Comparison of ENCODE assay signal across 10 mouse cellular contexts in the genomic region with DNA sequence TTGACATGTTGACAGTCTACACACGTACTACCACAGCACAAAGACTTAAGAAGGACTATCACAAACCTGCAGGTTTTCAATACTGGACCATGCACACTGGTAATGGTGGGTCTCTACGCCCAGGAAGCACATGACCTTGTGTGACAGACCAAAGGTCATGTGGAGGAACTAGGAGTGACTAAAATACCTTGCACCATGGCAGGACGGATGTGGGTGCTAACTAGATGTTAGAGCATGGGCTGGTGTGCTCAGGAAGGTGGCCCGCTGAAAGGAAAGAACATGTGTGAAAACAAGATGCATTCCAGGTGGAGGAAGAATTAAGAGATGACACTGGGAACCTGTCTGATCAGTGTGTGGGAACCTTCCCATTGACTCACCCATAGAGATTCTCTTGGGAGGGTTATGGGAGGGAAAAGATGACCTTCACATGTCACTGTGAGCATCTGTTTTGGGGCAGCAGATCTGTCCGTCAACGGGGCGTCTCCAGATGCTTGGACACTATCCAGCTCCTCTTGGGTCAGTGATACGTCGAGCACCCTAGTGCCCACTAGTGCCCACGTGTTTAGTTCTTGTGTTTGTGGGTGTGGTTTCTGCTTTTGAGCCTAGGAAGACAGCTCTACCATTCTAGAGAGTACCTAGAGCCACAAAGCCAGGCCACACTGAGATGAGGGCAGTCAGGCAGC. TPM values are rescaled to one million over a fixed set of nuclear protein-coding genes. Genes with fewer than 3 reads are reported as not detected.
A peak's percentile ranks its signal among the peaks of the same experiment; 100 is the strongest.
DNase-seq lines count a peak whose midpoint lies in the region; ATAC-seq and TF ChIP-seq lines count a peak whose summit lies in the region.
"Had no signal": no experiment of that assay in that cellular context is flagged by ENCODE, and none has a peak within 500 bp of the region (broad histone marks: within the 10 kb centered on the region; RNA-seq: fewer than 3 reads in every experiment).

No protein-coding gene starts in this region.

- no peak overlapping the region; the same call in 1 of the 2 replicates for H3K4me2 ChIP-seq in heart, embryonic 11.5 days
- H3K4me2 ChIP-seq in lung, embryonic 14.5 days, result no peak overlapping the region
- no peak overlapping the region for H3K4me2 ChIP-seq in intestine, embryonic 16.5 days (ENCODE audit: low read depth, low read length)
- H3K4me2 ChIP-seq in neural tube, embryonic 15.5 days, result no peak overlapping the region
- no peak overlapping the region for H3K4me2 ChIP-seq in liver, embryonic 12.5 days

- H3K9me3 ChIP-seq in heart, embryonic 11.5 days (replicated peaks; ENCODE audit: control insufficient read depth, low read length), result no peaks in the 10 kb centered on the region
- H3K9me3 ChIP-seq in lung, embryonic 14.5 days (ENCODE audit: low read depth, low read length), result no peaks in the 10 kb centered on the region
- no peaks in the 10 kb centered on the region for H3K9me3 ChIP-seq in intestine, embryonic 16.5 days (ENCODE audit: control insufficient read depth, low read length)
- no peaks in the 10 kb centered on the region for H3K9me3 ChIP-seq in neural tube, embryonic 15.5 days (replicated peaks)
- H3K9me3 ChIP-seq in liver, embryonic 12.5 days (replicated peaks), result no peaks in the 10 kb centered on the region

- 67% methylated on average over 10 of the region's 10 CpGs for WGBS in heart, embryonic 11.5 days (ENCODE audit: insufficient replicate concordance)
- 80% methylated on average over 10 of the region's 10 CpGs for WGBS in lung, embryonic 14.5 days
- 77% methylated on average over 10 of the region's 10 CpGs for WGBS in intestine, embryonic 16.5 days
- 86% methylated on average over 10 of the region's 10 CpGs for whole genome bisulfite sequencing in neural tube, embryonic 15.5 days
- WGBS in liver, embryonic 12.5 days (ENCODE audit: insufficient replicate concordance), result 69% methylated on average over 10 of the region's 10 CpGs

- H3K36me3 ChIP-seq in heart, embryonic 11.5 days (ENCODE audit: control insufficient read depth, insufficient read depth, low read length), result no peaks in the 10 kb centered on the region
- H3K36me3 ChIP-seq in lung, embryonic 14.5 days (ENCODE audit: insufficient read depth), result no peaks in the 10 kb centered on the region
- no peaks in the 10 kb centered on the region for H3K36me3 ChIP-seq in intestine, embryonic 16.5 days (ENCODE audit: control insufficient read depth, insufficient read depth, low read length)
- no peaks in the 10 kb centered on the region for H3K36me3 ChIP-seq in neural tube, embryonic 15.5 days
- H3K36me3 ChIP-seq in liver, embryonic 12.5 days, result no peaks in the 10 kb centered on the region

- no peak overlapping the region for H3K4me3 ChIP-seq in heart, embryonic 11.5 days (ENCODE audit: low read depth, low read length)
- no peak overlapping the region for H3K4me3 ChIP-seq in lung, embryonic 14.5 days (ENCODE audit: low read depth, low read length)
- H3K4me3 ChIP-seq in intestine, embryonic 16.5 days (ENCODE audit: low read length), result no peak overlapping the region
- no peak overlapping the region for H3K4me3 ChIP-seq in neural tube, embryonic 15.5 days (replicated peaks)
- H3K4me3 ChIP-seq in liver, embryonic 12.5 days, result no peak overlapping the region
- H3K4me3 ChIP-seq: myocyte had no signal

- no peak overlapping the region; the same call in 1 of the 2 replicates for H3K9ac ChIP-seq in heart, embryonic 11.5 days (ENCODE audit: low read depth, low read length)
- H3K9ac ChIP-seq in lung, embryonic 14.5 days, result no peak overlapping the region
- peak overlapping the region; percentile 26; the same call in 1 of the 2 replicates for H3K9ac ChIP-seq in intestine, embryonic 16.5 days (ENCODE audit: low read depth, low read length)
- no peak overlapping the region for H3K9ac ChIP-seq in neural tube, embryonic 15.5 days (replicated peaks)
- no peak overlapping the region for H3K9ac ChIP-seq in liver, embryonic 12.5 days
- H3K9ac ChIP-seq: liver, postnatal 0 days had no signal

- no peak for ATAC-seq in heart, embryonic 11.5 days (replicated peaks; ENCODE audit: insufficient number of reproducible peaks, low FRiP score, low TSS enrichment)
- ATAC-seq in lung, embryonic 14.5 days (ENCODE audit: insufficient read depth), result no peak
- ATAC-seq in intestine, embryonic 16.5 days, result no peak
- no peak for ATAC-seq in neural tube, embryonic 15.5 days (ENCODE audit: low FRiP score)
- ATAC-seq in liver, embryonic 12.5 days, result no peak
- ATAC-seq: liver, postnatal 0 days had no signal

- H3K27ac ChIP-seq in heart, embryonic 11.5 days (ENCODE audit: low read depth, low read length), result peak overlapping the region; percentile 93; the same call in 1 of the 2 replicates
- peak overlapping the region; percentile 50; the same call in 1 of the 2 replicates for H3K27ac ChIP-seq in lung, embryonic 14.5 days (ENCODE audit: low read depth)
- H3K27ac ChIP-seq in intestine, embryonic 16.5 days (ENCODE audit: low read length), result peak overlapping the region; percentile 66
- H3K27ac ChIP-seq in neural tube, embryonic 15.5 days (replicated peaks), result 0 out of 2 replicates have a peak overlapping the region, but pooled peaks have one; percentile 49
- H3K27ac ChIP-seq in liver, embryonic 12.5 days, result no peak overlapping the region

- no peak for DNase-seq in heart, postnatal 36 days
- no peak for DNase-seq in lung, embryonic 14.5 days
- DNase-seq in lung, postnatal 10 days, result no peak
- DNase-seq: thymus, adult 2 months had no signal

- H3K4me1 ChIP-seq in heart, embryonic 11.5 days (ENCODE audit: control insufficient read depth, insufficient read depth, low read length), result peaks cover 87% of the 10 kb centered on the region
- H3K4me1 ChIP-seq in lung, embryonic 14.5 days (ENCODE audit: insufficient read depth), result peaks cover 33% of the 10 kb centered on the region
- H3K4me1 ChIP-seq in intestine, embryonic 16.5 days (ENCODE audit: control insufficient read depth, insufficient read depth, low read length), result peaks cover 56% of the 10 kb centered on the region
- H3K4me1 ChIP-seq in neural tube, embryonic 15.5 days, result peaks cover 61% of the 10 kb centered on the region
- H3K4me1 ChIP-seq in liver, embryonic 12.5 days, result peaks cover 61% of the 10 kb centered on the region

- TF ChIP-seq CTCF in lung, embryonic 14.5 days (IDR thresholded peaks at IDR 0.05; ENCODE audit: low read depth), result no peak

- intact Hi-C loops in heart, postnatal 36 days (cut with DNase I), result no loop called here

- H3K27me3 ChIP-seq in heart, embryonic 11.5 days (ENCODE audit: control insufficient read depth, insufficient read depth, low read length), result no peaks in the 10 kb centered on the region
- no peaks in the 10 kb centered on the region for H3K27me3 ChIP-seq in lung, embryonic 14.5 days (ENCODE audit: insufficient read depth, low read length)
- H3K27me3 ChIP-seq in intestine, embryonic 16.5 days (replicated peaks; ENCODE audit: control insufficient read depth, insufficient read depth, low read length), result no peaks in the 10 kb centered on the region
- H3K27me3 ChIP-seq in neural tube, embryonic 15.5 days (replicated peaks), result no peaks in the 10 kb centered on the region
- peaks cover 5% of the 10 kb centered on the region; the same call in 1 of the 2 replicates for H3K27me3 ChIP-seq in liver, embryonic 12.5 days (replicated peaks)

RNA-seq across cellular contexts. Expression of gene Lrrc75a, which starts 4.5 kb away (rescaled TPM):
- 14.3 and 16.2 TPM in 2 replicates for polyA plus RNA-seq in heart, embryonic 11.5 days (2014; fragmentation: Nextera tagmentation; extraction: Ambion mirVana)
- 1 to 10 TPM; 4.4 to 7.1 TPM for total RNA-seq in heart, postnatal 36 days (2021)
- polyA plus RNA-seq in lung, embryonic 14.5 days (2014; fragmentation: Nextera tagmentation; extraction: Ambion mirVana), result 14.1 and 16.4 TPM in 2 replicates
- polyA plus RNA-seq in intestine, embryonic 16.5 days (2015; fragmentation: Nextera tagmentation; extraction: Ambion mirVana), result 14.1 and 23.8 TPM in 2 replicates
- 8.2 and 8.5 TPM in 2 replicates for polyA plus RNA-seq in neural tube, embryonic 15.5 days (2015; fragmentation: Nextera tagmentation; extraction: Ambion mirVana)
- 3.4 and 3.7 TPM in 2 replicates for polyA plus RNA-seq in liver, embryonic 12.5 days (2016; fragmentation: Nextera tagmentation; extraction: Ambion mirVana)

RNA-seq across cellular contexts. Expression of gene Mmgt2, which starts 4.6 kb away (rescaled TPM):
- 45.0 and 47.6 TPM in 2 replicates for polyA plus RNA-seq in heart, embryonic 11.5 days (2014; fragmentation: Nextera tagmentation; extraction: Ambion mirVana)
- total RNA-seq in heart, postnatal 36 days (2021), result 1 to 10 TPM; 5.4 to 9.9 TPM
- polyA plus RNA-seq in lung, embryonic 14.5 days (2014; fragmentation: Nextera tagmentation; extraction: Ambion mirVana), result 42.7 and 42.8 TPM in 2 replicates
- 82.9 and 86.3 TPM in 2 replicates for polyA plus RNA-seq in intestine, embryonic 16.5 days (2015; fragmentation: Nextera tagmentation; extraction: Ambion mirVana)
- 23.2 and 30.8 TPM in 2 replicates for polyA plus RNA-seq in neural tube, embryonic 15.5 days (2015; fragmentation: Nextera tagmentation; extraction: Ambion mirVana)
- polyA plus RNA-seq in liver, embryonic 12.5 days (2016; fragmentation: Nextera tagmentation; extraction: Ambion mirVana), result 15.0 and 17.0 TPM in 2 replicates
